Mouse (Mus musculus): ENCODE data around the gene Vwa8.

DNA sequence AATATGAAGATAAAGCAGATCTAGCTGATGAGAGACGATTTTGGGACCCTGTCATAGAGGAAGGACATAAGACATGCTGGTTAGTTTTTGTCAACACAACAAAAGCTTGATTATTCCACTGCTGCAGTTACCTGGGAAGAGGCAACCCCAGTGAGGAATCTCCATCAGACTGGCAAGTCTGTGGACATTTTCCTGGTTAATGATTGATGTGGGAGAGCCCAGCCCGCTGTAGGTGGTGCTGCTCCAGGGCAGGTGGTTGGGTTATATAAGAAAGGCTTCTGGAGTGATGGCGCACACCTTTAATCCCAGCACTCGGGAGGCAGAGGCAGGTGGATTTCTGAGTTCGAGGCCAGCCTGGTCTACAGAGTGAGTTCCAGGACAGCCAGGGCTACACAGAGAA, 74.8 kb downstream of the Vwa8 start:
- no peak for TF ChIP-seq CTCF (IDR thresholded peaks at IDR 0.05; ENCODE audit: low read depth)
- no peak for TF ChIP-seq EP300 (optimal IDR thresholded peaks at IDR 0.05)

All from stomach, postnatal 0 days (tissue).